Mouse (Mus musculus): ENCODE results near the gene Kif24.
"Not testable (repeated sequence)": the region's sequence is repeated elsewhere in the genome, so short reads cannot be mapped to it uniquely, and the experiment has no call there.

Gene Kif24

GRCm38 (mm10) chr4:41481601-41482017 is 16.9 kb upstream of the Kif24 start:
- no peak for DNase-seq

- DNase-seq = no peak
These were observed 15.6 kb upstream of the Kif24 start for GRCm38 (mm10) chr4:41480254-41480653.

DNA sequence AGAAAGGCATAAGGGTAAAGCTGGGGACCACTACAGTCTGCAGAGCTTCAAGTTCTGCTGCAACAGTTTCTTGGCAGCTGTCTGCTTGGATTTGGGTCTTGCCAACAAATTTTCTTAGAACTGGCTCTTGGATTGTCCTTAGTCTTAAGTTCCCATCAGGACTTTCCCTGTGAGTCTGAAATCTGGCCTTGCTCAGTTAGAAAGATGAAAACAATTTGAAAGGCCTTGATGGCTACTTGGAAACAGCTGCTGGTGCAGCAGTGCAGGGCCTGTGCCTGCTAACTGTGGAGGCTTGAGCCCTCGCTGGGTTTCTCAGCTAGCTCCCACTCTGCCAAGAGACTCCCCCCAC is 14.7 kb upstream of the Kif24 start:
- DNase-seq = no peak

DNA sequence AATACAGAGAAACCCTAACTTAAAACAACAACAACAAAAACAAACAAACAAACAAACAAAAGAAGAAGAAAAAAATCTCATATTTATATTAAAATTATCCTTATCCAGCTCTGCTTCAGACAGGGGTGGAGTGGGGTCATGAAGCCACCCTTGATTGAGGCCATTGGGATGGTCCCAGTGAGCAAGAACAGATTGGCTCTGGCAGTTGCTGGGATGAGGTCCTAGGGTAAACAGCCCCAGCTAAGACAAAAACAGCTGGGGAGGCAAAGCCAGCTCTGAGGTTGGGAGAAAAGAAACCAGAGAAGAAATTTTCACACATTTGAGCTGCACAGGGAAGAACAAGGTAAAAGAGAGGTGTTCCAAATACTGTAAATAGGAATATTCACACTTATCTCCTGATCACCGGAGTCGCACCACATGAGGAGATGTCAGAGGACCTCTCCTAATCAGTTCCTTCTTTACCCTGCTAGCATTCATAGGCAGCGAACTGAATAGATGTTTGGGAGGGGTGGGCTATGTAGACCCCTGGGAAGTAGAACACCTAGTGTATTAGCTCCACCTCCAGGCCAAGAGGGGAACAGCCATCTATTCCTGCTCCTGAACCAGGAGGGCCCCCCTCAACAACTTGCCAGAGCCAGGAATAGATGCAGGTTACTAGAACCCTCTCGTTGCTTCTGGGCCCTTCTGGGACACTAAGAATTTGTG is 14.2 kb upstream of the Kif24 start:
- no peak for DNase-seq

DNA sequence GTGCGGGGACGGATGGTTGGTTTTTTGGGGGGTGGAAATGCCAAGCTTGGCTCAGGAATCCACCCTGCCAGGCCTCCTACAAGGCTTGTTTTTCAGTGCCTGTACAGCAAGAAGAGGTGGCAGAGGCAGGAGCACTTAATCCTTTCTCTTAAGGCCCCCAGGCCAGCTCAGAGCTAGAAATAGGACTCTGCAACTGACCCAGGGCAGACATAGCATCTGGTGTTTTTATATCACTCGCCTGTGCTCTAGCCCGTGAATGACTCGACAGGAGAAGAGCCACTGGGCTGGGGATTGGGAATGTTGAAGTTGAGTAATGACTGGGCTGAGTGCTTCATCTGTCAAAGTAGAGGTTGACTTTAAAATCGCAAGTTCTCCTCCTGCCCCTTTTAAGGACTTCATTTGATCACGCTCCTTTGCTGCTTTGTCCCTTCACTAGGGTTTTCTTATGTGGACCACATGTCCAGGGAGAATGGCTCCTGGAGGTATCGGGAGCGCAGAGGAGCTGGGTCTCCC is 13.0 kb upstream of the Kif24 start:
- no peak for DNase-seq

GRCm38 (mm10) chr4:41471384-41471689 is 6.7 kb upstream of the Kif24 start:
- no peak for DNase-seq

DNA sequence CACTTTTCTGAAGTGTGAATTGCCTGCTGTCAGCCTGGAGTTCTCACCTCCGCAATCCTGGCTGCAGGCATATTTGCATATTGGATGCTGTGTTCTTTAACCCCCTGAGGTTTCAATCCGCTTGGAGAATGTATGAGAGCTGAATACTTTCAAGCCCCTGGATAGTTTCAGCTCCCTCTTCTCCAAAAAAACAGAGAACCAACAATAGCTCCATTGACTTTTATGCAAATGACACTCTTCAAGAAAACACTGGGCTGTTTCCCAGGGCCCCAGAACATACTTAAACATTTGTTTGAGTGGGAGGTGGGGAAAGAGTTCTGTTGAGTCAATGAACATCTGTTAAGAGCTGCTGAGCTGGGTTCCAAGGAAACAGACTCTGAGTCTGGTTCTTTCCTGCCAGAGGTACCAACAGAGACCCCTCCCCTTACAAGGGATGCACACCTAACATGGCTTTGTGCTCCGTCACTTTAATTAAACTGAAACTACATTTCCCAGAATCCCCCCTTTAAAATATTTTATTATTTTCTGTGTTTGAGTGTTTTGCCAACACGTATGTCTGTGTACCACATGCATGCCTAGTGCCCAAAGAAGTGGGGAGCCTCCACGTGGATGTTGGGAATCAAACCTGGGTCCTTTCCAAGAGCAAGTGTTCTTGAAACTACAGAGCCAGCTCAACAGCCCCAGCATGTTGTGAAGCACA is 6.1 kb upstream of the Kif24 start:
- no peak for DNase-seq

- no peak for DNase-seq
These were observed 5.5 kb upstream of the Kif24 start for GRCm38 (mm10) chr4:41470051-41470683.

GRCm38 (mm10) chr4:41469199-41469598 is 4.5 kb upstream of the Kif24 start:
- DNase-seq = no peak

DNA sequence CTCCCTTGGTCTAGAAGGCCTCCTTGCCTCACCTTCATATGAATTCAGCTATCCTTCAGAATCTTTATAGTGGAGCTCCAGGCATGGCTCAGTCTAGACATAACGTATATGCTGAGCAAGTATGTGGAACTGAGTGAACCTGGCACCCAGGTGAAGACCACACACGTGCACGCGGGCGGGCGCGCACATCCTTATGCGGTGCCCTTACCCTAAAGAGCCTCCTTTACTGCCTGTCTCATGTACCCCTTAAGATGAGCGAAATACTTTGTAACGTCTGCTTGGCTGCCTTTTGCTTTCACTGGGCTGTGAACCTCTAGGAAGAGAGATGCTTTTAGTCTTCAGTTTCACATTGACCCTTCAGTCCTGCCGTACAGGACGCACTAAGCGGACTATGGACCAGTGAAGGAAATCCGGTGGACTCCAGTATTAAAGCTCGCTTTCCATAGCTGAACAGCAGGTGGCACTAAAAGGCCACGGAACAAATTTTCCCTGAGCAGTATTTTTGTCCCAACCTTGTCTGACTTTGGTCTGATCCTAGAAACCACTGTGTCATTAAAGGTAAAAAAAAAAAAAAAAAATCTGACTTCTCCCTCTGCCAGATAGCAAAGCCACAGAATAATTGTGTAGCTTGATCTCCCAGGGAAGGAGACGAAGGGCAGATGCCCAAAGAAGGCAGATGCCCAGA is 3.9 kb upstream of the Kif24 start:
- peak; percentile 60 for DNase-seq

DNA sequence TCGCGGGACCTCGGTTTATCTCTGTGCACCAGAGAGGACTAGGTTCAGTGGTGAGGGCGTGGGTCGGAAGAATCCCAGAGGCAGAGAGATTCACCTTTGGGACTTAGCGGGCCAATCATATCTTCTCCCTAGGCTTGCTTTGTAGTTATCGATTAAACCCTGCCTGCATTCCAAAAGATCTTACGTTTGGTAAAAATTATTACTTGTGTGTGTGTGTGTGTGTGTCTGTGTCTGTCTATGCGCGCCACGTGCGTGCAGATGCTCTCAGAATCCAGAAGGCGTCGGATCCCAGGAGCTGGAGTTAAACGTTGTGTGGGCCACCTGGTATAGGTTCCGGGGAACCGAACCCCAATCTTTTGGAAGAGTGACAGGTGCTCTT is 589 bp upstream of the Kif24 start:
- DNase-seq = no peak

GRCm38 (mm10) chr4:41463051-41463738 is 1.5 kb downstream of the Kif24 start:
- DNase-seq = not testable (repeated sequence)

DNA sequence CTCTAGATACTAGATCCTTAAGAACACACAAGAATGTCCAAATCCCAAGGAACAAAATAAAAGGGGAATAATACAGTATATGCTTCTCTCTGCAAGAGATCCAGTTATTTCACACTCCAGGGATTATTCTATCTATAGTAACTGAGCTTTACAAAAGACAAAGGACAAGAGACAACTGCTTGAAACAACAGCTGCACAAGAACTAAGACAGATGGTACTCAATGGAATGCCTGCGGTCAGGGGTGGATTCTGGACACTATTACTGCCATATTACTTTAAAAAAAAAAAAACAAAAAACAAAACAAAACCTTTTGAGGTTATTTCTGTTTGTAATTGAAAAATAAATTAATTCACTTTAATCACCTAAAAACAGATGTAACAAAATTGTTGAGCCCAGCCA is 4.0 kb downstream of the Kif24 start:
- no peak for DNase-seq

DNA sequence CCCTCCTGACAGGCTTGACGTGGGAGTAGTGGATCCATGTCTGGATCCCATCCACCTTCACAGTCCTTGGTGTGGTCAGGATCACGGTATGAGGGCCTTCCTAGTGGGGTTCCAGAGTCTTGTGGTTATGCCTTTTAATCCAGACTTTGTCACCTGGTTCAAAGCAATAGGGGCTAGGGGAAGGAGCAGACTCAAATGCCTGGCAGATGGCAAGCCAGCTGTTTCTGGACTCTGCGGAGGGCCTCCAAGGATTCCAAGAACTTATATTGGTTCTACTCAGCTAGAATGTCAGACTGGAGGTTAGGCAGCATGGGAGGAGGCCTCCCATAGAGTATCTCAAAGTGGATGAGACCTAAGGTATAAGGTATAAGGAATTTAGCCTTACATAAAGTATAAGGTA is 17.1 kb downstream of the Kif24 start:
- DNase-seq = no peak

GRCm38 (mm10) chr4:41442790-41443302 is 21.8 kb downstream of the Kif24 start:
- no peak for DNase-seq

GRCm38 (mm10) chr4:41438931-41439330 is 25.8 kb downstream of the Kif24 start:
- DNase-seq = no peak

DNA sequence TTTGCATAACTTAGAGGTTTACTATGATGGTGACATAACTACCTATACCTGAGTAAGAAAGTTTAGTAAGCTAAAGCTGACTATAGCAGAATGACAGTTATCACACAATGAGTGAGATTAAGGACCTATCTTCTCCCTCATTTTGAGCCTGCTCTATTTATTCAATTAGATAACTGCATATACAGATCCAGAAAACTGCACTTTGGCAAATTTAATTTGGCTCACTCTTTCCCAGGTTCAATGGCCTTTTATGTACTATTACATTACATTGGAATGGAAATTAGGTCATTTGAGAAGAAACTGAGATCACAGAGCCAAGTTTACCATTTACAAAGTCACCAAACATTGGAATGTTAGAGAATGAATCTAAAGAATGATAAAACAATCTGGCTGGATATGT is 47.7 kb downstream of the Kif24 start:
- no peak for DNase-seq

GRCm38 (mm10) chr4:41409341-41409740 is 55.3 kb downstream of the Kif24 start:
- DNase-seq = no peak

DNA sequence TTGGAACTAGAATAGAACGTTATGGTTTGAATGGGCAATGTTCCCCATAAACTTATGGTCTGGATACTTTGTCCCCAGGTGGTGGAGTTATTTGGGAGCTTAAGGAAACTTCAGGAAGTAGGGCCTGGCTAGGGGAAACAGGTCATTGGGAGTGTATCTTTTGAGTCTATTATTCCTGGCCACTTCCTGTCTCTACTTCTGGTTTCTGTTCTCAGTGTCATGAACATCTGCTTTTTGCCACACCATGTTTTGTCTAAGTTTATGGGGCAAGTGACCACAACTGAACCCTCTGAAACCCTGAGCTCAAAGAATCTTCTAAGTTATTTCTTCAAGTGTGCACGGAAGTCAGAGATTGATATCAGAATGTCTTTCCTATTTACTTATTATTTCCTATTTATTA is 57.3 kb downstream of the Kif24 start:
- DNase-seq = no peak

- no peak for DNase-seq
These were observed 58.1 kb downstream of the Kif24 start for GRCm38 (mm10) chr4:41406597-41406996.

- DNase-seq = no peak
These were observed 63.1 kb downstream of the Kif24 start for GRCm38 (mm10) chr4:41401573-41401972.

DNA sequence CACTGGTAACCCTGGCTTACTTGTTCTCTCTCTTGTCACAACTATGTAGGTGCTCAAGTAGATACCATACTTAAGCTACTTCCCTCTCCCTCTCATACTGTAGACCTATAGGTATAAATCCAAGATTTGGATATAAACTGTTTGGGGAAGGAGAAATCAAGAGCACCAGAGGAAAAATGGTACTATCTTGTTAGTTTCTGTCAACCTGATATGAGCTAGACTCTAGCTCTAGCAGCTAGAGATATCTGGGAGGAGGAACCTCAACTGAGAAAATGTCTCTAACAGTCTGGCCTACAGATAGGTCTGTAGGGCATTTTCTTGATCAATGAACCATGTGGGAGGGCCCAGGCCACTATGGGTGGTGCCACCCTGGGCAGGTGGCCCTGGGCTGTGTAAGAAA is 63.5 kb downstream of the Kif24 start:
- DNase-seq = no peak

- DNase-seq = no peak
These were observed 64.8 kb downstream of the Kif24 start for GRCm38 (mm10) chr4:41399904-41400303.

Data from right cerebral cortex, postnatal 14 days (tissue).